Mouse (Mus musculus): ENCODE measurements around the gene Selenom.

Selenom gene

GRCm38 (mm10) chr11:3513291-3513690 is 1.2 kb upstream of the Selenom start:
- in situ Hi-C loops (cut with MboI, MseI): no loop called here

GRCm38 (mm10) chr11:3515216-3515615 is 732 bp downstream of the Selenom start:
- in situ Hi-C loops (cut with MboI, MseI): no loop called here

- in situ Hi-C loops (cut with MboI, MseI): no loop called here
Observed at GRCm38 (mm10) chr11:3515637-3516036, 1.2 kb downstream of the Selenom start.

- in situ Hi-C loops (cut with MboI, MseI): no loop called here
Observed at GRCm38 (mm10) chr11:3516121-3516520, 1.6 kb downstream of the Selenom start.

- in situ Hi-C loops (cut with MboI, MseI): no loop called here
Observed at GRCm38 (mm10) chr11:3516859-3517845, 2.7 kb downstream of the Selenom start.

- in situ Hi-C loops (cut with MboI, MseI): no loop called here
Observed at GRCm38 (mm10) chr11:3517846-3518732, 3.6 kb downstream of the Selenom start.

GRCm38 (mm10) chr11:3519051-3519726 is 4.7 kb downstream of the Selenom start:
- in situ Hi-C loops (cut with MboI, MseI): no loop called here

- in situ Hi-C loops (cut with MboI, MseI): no loop called here
Observed at GRCm38 (mm10) chr11:3519756-3520398, 5.4 kb downstream of the Selenom start.

- in situ Hi-C loops (cut with MboI, MseI): no loop called here
Observed at GRCm38 (mm10) chr11:3520919-3521318, 6.4 kb downstream of the Selenom start.

- in situ Hi-C loops (cut with MboI, MseI): no loop called here
Observed at GRCm38 (mm10) chr11:3521339-3522224, 7.1 kb downstream of the Selenom start.

- in situ Hi-C loops (cut with MboI, MseI): no loop called here
Observed at GRCm38 (mm10) chr11:3522285-3523000, 8.0 kb downstream of the Selenom start.

GRCm38 (mm10) chr11:3523840-3524582 is 9.5 kb downstream of the Selenom start:
- in situ Hi-C loops (cut with MboI, MseI): no loop called here

- in situ Hi-C loops (cut with MboI, MseI): no loop called here
Observed at GRCm38 (mm10) chr11:3525560-3525959, 11.1 kb downstream of the Selenom start.

- in situ Hi-C loops (cut with MboI, MseI): no loop called here
Observed at GRCm38 (mm10) chr11:3526207-3526606, 11.7 kb downstream of the Selenom start.

GRCm38 (mm10) chr11:3526979-3527738 is 12.7 kb downstream of the Selenom start:
- in situ Hi-C loops (cut with MboI, MseI): no loop called here

- in situ Hi-C loops (cut with MboI, MseI): no loop called here
Observed at GRCm38 (mm10) chr11:3527766-3528165, 13.3 kb downstream of the Selenom start.

GRCm38 (mm10) chr11:3528208-3528607 is 13.7 kb downstream of the Selenom start:
- in situ Hi-C loops (cut with MboI, MseI): no loop called here

Measured in regulatory T cell (primary cell).